ENCODE assay signal across 18 mouse cellular contexts in the genomic region with DNA sequence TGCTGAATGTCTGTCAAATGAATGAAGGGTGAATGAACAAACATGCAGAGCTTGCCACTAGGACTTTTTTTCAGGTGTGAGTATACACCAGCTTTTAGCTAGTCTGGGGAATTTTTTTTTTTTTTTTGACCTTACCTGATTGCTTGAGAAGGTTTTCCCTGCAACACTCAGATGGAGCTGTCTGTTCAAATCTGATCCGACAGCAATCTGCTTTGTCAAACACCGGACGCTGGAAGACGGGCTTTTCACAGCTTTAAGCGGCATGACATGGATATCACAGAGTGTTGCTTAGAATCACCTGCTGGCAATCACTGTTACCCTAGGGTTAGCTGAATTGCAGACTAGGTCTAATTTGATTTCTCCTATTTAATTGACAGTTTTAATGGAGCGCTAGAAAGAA.
DNase-seq lines count a peak whose midpoint lies in the region; ATAC-seq and TF ChIP-seq lines count a peak whose summit lies in the region.
"Had no signal": no experiment of that assay in that cellular context is flagged by ENCODE, and none has a peak within 500 bp of the region (broad histone marks: within the 10 kb centered on the region; RNA-seq: fewer than 3 reads in every experiment).

No protein-coding gene starts in this region.

- DNase-seq in hindbrain, embryonic 11.5 days (ENCODE audit: low spot score): no peak
- DNase-seq in MN1 (ENCODE audit: low spot score): peak; percentile 56
- DNase-seq in brain, embryonic 14.5 days (ENCODE audit: low read depth): peak; percentile 60
- DNase-seq in retina, embryonic 14.5 days (ENCODE audit: low spot score): peak; percentile 16
- DNase-seq in adrenal gland, postnatal 4 days (ENCODE audit: low spot score in 2 of 2): no peak
- DNase-seq in thymus, postnatal 0 days (ENCODE audit: low spot score): no peak
- DNase-seq: adrenal gland, adult 8-10 months; adrenal gland, postnatal 36 days; cerebellum, adult 11-12 months; cerebellum, adult 9-10 months; cerebellum, postnatal 25 days; gastrocnemius, postnatal 14 days had no signal

- H3K9ac ChIP-seq in hindbrain, embryonic 16.5 days (ENCODE audit: low read depth, low read length): no peak overlapping the region
- no peak overlapping the region for H3K9ac ChIP-seq in hindbrain, embryonic 11.5 days (ENCODE audit: low read depth, low read length)
- H3K9ac ChIP-seq: heart, embryonic 12.5 days; hindbrain, embryonic 12.5 days had no signal

- WGBS in hindbrain, embryonic 16.5 days: 60% methylated on average over 6 of the region's 6 CpGs
- 86% methylated on average over 6 of the region's 6 CpGs for WGBS in hindbrain, embryonic 11.5 days

- H3K4me1 ChIP-seq in hindbrain, embryonic 16.5 days (ENCODE audit: control insufficient read depth, insufficient read depth, low read depth, low read length): peaks cover under 1% of the 10 kb centered on the region; the same call in 1 of the 2 replicates
- H3K4me1 ChIP-seq in hindbrain, embryonic 11.5 days (replicated peaks; ENCODE audit: control insufficient read depth, insufficient read depth, low read length): peaks cover 3% of the 10 kb centered on the region
- H3K4me1 ChIP-seq: heart, embryonic 12.5 days had no signal

- no peaks in the 10 kb centered on the region for H3K27me3 ChIP-seq in hindbrain, embryonic 16.5 days (replicated peaks; ENCODE audit: control insufficient read depth, insufficient read depth, low read length)
- no peaks in the 10 kb centered on the region for H3K27me3 ChIP-seq in hindbrain, embryonic 11.5 days (ENCODE audit: control insufficient read depth, insufficient read depth, low read length)
- H3K27me3 ChIP-seq: heart, embryonic 12.5 days; hindbrain, embryonic 12.5 days had no signal

- no peak for TF ChIP-seq POLR2A in brain, embryonic 14.5 days (IDR thresholded peaks at IDR 0.05; ENCODE audit: borderline replicate concordance, extremely low read depth, insufficient read depth, insufficient read length, poor library complexity, severe bottlenecking)

- no peak overlapping the region for H3K4me3 ChIP-seq in hindbrain, embryonic 16.5 days (ENCODE audit: low read length)
- H3K4me3 ChIP-seq in hindbrain, embryonic 11.5 days (ENCODE audit: low read depth, low read length): no peak overlapping the region
- H3K4me3 ChIP-seq: heart, embryonic 12.5 days; hindbrain, embryonic 12.5 days had no signal

- no peak for ATAC-seq in hindbrain, embryonic 16.5 days
- ATAC-seq in hindbrain, embryonic 11.5 days (ENCODE audit: low FRiP score): no peak
- ATAC-seq: forebrain, embryonic 16.5 days; inflammation-experienced regulatory T-cells, adult 6 months; intestine, postnatal 0 days had no signal

- no peak for TF ChIP-seq CTCF in brain, embryonic 14.5 days (IDR thresholded peaks at IDR 0.05; ENCODE audit: borderline replicate concordance, extremely low read depth, insufficient read depth, insufficient read length)

- H3K27ac ChIP-seq in hindbrain, embryonic 16.5 days (ENCODE audit: low read depth, low read length): 0 out of 2 replicates have a peak overlapping the region, but pooled peaks have one; percentile 21
- H3K27ac ChIP-seq in hindbrain, embryonic 11.5 days (ENCODE audit: low read depth, low read length): no peak overlapping the region
- H3K27ac ChIP-seq: hindbrain, embryonic 12.5 days had no signal

- H3K4me2 ChIP-seq in hindbrain, embryonic 16.5 days (ENCODE audit: low read length): no peak overlapping the region
- H3K4me2 ChIP-seq in hindbrain, embryonic 11.5 days (replicated peaks; ENCODE audit: low read depth, low read length): no peak overlapping the region
- H3K4me2 ChIP-seq: heart, embryonic 12.5 days; hindbrain, embryonic 12.5 days had no signal

- H3K9me3 ChIP-seq in hindbrain, embryonic 16.5 days (ENCODE audit: control insufficient read depth, low read length): no peaks in the 10 kb centered on the region
- no peaks in the 10 kb centered on the region for H3K9me3 ChIP-seq in hindbrain, embryonic 11.5 days (ENCODE audit: control insufficient read depth, low read length)
- H3K9me3 ChIP-seq: heart, embryonic 12.5 days; hindbrain, embryonic 12.5 days had no signal

- 0 out of 2 replicates have a peak, but pooled peaks cover 2% of the 10 kb centered on the region for H3K36me3 ChIP-seq in hindbrain, embryonic 16.5 days (ENCODE audit: control insufficient read depth, insufficient read depth, low read length)
- H3K36me3 ChIP-seq in hindbrain, embryonic 11.5 days (ENCODE audit: control insufficient read depth, insufficient read depth, low read length): no peaks in the 10 kb centered on the region
- H3K36me3 ChIP-seq: heart, embryonic 12.5 days had no signal

Comparison
In these comparisons a context has a peak if more than half of its experiments do, and no peak if none do; other contexts are left out.
1. DNase-seq: peak in MN1 (single experiment), brain, embryonic 14.5 days (single experiment) and retina, embryonic 14.5 days (single experiment); none in hindbrain, embryonic 11.5 days (single experiment), adrenal gland, postnatal 4 days (0 of 2) and thymus, postnatal 0 days (single experiment).